ENCODE assay signal across 9 mouse cellular contexts in the genomic region with DNA sequence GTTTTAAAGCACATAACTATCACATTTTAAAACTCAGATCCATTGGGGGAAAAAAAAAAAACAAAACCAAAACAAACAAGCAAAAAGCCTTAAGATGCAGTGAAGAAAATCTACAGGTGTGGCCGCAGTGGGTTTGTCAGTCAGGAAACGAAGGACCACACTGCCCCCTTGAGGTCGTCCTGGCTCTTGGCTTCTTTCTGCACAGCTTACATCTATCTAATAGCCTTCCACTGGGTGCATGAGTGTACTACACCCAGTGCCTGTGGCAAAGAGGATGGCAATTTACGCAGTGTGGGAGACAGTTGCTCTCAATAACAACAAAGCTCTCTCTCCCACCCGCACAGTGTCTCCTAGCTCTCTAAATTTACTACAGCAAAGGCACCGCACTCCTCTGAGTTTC. TPM values are rescaled to one million over a fixed set of nuclear protein-coding genes. Genes with fewer than 3 reads are reported as not detected.
DNase-seq lines count a peak whose midpoint lies in the region; ATAC-seq and TF ChIP-seq lines count a peak whose summit lies in the region.
"Had no signal": no experiment of that assay in that cellular context is flagged by ENCODE, and none has a peak within 500 bp of the region (broad histone marks: within the 10 kb centered on the region; RNA-seq: fewer than 3 reads in every experiment).

No protein-coding gene starts in this region.

- H3K9me3 ChIP-seq in midbrain, embryonic 10.5 days (replicated peaks) = no peaks in the 10 kb centered on the region
- H3K9me3 ChIP-seq in midbrain, embryonic 16.5 days (replicated peaks; ENCODE audit: control insufficient read depth, low read length, poor library complexity, severe bottlenecking) = no peaks in the 10 kb centered on the region
- no peaks in the 10 kb centered on the region for H3K9me3 ChIP-seq in intestine, postnatal 0 days (ENCODE audit: control insufficient read depth)
- no peaks in the 10 kb centered on the region for H3K9me3 ChIP-seq in limb, embryonic 10.5 days (replicated peaks)

- TF ChIP-seq CTCF in bone marrow macrophage, adult 2 months (IDR thresholded peaks at IDR 0.05; ENCODE audit: low read depth, low read length) = peak; percentile 53
- peak; percentile 77 for TF ChIP-seq CTCF in intestine, postnatal 0 days (IDR thresholded peaks at IDR 0.05; ENCODE audit: low read depth)

- ATAC-seq in midbrain, embryonic 16.5 days = no peak
- ATAC-seq in erythroblast, adult 5-6 weeks (replicated peaks; ENCODE audit: low FRiP score, poor library complexity, severe bottlenecking) = peak; percentile 61; the same call in 1 of the 2 replicates
- peak; percentile 57; the same call in 1 of the 2 replicates for ATAC-seq in intestine, postnatal 0 days

- WGBS in midbrain, embryonic 10.5 days = 64% methylated on average over 6 of the region's 6 CpGs
- 68% methylated on average over 6 of the region's 6 CpGs for WGBS in midbrain, embryonic 16.5 days
- WGBS in intestine, postnatal 0 days = 64% methylated on average over 6 of the region's 6 CpGs
- WGBS in limb, embryonic 10.5 days = 60% methylated on average over 6 of the region's 6 CpGs

- no peak overlapping the region for H3K27ac ChIP-seq in midbrain, embryonic 10.5 days (replicated peaks)
- H3K27ac ChIP-seq in midbrain, embryonic 16.5 days (ENCODE audit: low read length) = no peak overlapping the region
- no peak overlapping the region for H3K27ac ChIP-seq in bone marrow macrophage, adult 2 months (ENCODE audit: insufficient read depth, low read depth, low read length)
- no peak overlapping the region for H3K27ac ChIP-seq in intestine, postnatal 0 days (ENCODE audit: low read depth, low read length)
- no peak overlapping the region for H3K27ac ChIP-seq in limb, embryonic 10.5 days

- peak; percentile 38 for DNase-seq in midbrain, embryonic 10.5 days (ENCODE audit: low spot score)
- DNase-seq in limb, embryonic 10.5 days (ENCODE audit: low spot score) = peak; percentile 69
- peak; percentile 87 for DNase-seq in naive thymus-derived CD4-positive, alpha-beta T cell, adult 2 months (ENCODE audit: low read depth)
- peak; percentile 80 for DNase-seq in testis, postnatal 10 days (ENCODE audit: low spot score)

- no peak overlapping the region for H3K4me3 ChIP-seq in midbrain, embryonic 10.5 days
- no peak overlapping the region for H3K4me3 ChIP-seq in midbrain, embryonic 16.5 days (ENCODE audit: low read depth, low read length)
- H3K4me3 ChIP-seq in bone marrow macrophage, adult 2 months (ENCODE audit: insufficient read depth, low read length) = no peak overlapping the region
- H3K4me3 ChIP-seq in intestine, postnatal 0 days (ENCODE audit: low read depth, low read length) = no peak overlapping the region
- no peak overlapping the region for H3K4me3 ChIP-seq in limb, embryonic 10.5 days
- H3K4me3 ChIP-seq: erythroblast, embryonic 14.5 days had no signal

- TF ChIP-seq POLR2A in bone marrow macrophage, adult 2 months (IDR thresholded peaks at IDR 0.05; ENCODE audit: borderline replicate concordance, low read depth, low read length) = no peak

- H3K4me1 ChIP-seq in midbrain, embryonic 10.5 days = no peaks in the 10 kb centered on the region
- no peaks in the 10 kb centered on the region for H3K4me1 ChIP-seq in midbrain, embryonic 16.5 days (ENCODE audit: control insufficient read depth, insufficient read depth, low read length)
- H3K4me1 ChIP-seq in bone marrow macrophage, adult 2 months (ENCODE audit: control insufficient read depth, insufficient read depth, low read length) = 0 out of 2 replicates have a peak, but pooled peaks cover 2% of the 10 kb centered on the region
- no peaks in the 10 kb centered on the region for H3K4me1 ChIP-seq in intestine, postnatal 0 days (replicated peaks; ENCODE audit: control insufficient read depth, insufficient read depth, low read length)
- no peaks in the 10 kb centered on the region for H3K4me1 ChIP-seq in limb, embryonic 10.5 days

- H3K4me2 ChIP-seq in midbrain, embryonic 16.5 days (ENCODE audit: low read length) = no peak overlapping the region
- no peak overlapping the region for H3K4me2 ChIP-seq in intestine, postnatal 0 days (replicated peaks; ENCODE audit: low read depth)

- no peaks in the 10 kb centered on the region for H3K27me3 ChIP-seq in midbrain, embryonic 10.5 days (ENCODE audit: low read depth, poor library complexity, severe bottlenecking)
- H3K27me3 ChIP-seq in midbrain, embryonic 16.5 days (ENCODE audit: control insufficient read depth, insufficient read depth, low read depth, low read length) = no peaks in the 10 kb centered on the region
- no peaks in the 10 kb centered on the region for H3K27me3 ChIP-seq in intestine, postnatal 0 days (replicated peaks; ENCODE audit: control insufficient read depth, insufficient read depth, low read length)
- no peaks in the 10 kb centered on the region for H3K27me3 ChIP-seq in limb, embryonic 10.5 days (ENCODE audit: low read depth, poor library complexity, severe bottlenecking)

- no peak overlapping the region for H3K9ac ChIP-seq in midbrain, embryonic 16.5 days (ENCODE audit: low read depth, low read length)
- no peak overlapping the region for H3K9ac ChIP-seq in intestine, postnatal 0 days (ENCODE audit: low read depth, low read length)

- H3K36me3 ChIP-seq in midbrain, embryonic 10.5 days = peaks cover 16% of the 10 kb centered on the region
- peaks cover 3% of the 10 kb centered on the region for H3K36me3 ChIP-seq in midbrain, embryonic 16.5 days (ENCODE audit: control insufficient read depth, insufficient read depth, low read length)
- 0 out of 2 replicates have a peak, but pooled peaks cover 3% of the 10 kb centered on the region for H3K36me3 ChIP-seq in intestine, postnatal 0 days (ENCODE audit: control insufficient read depth, insufficient read depth)
- H3K36me3 ChIP-seq in limb, embryonic 10.5 days = 0 out of 2 replicates have a peak, but pooled peaks cover 6% of the 10 kb centered on the region

RNA-seq across cellular contexts. Expression of gene Nfkbiz, which starts 19.8 kb away (rescaled TPM):
- polyA plus RNA-seq in midbrain, embryonic 10.5 days (2016; fragmentation: Nextera tagmentation; extraction: Ambion mirVana) = 1.1 and 1.2 TPM in 2 replicates
- 1.1 and 1.3 TPM in 2 replicates for polyA plus RNA-seq in midbrain, embryonic 16.5 days (2015; fragmentation: Nextera tagmentation; extraction: Ambion mirVana)
- polyA plus RNA-seq in bone marrow macrophage, adult 2 months (2012; ENCODE audit: insufficient read depth, insufficient read length, missing spikeins) = 60.3 and 61.0 TPM in 2 replicates
- total RNA-seq in erythroblast, adult 5-6 weeks (2015; ENCODE audit: low replicate concordance) = 6.0 and 8.4 TPM in 2 replicates
- 2.6 and 5.3 TPM in 2 replicates for total RNA-seq in erythroblast, adult 5-6 weeks (2017; ENCODE audit: low replicate concordance)
- 7.8 and 8.8 TPM in 2 replicates for polyA plus RNA-seq in intestine, postnatal 0 days (2015; fragmentation: Nextera tagmentation; extraction: Ambion mirVana)
- 2.6 and 3.0 TPM in 2 replicates for polyA plus RNA-seq in limb, embryonic 10.5 days (2016; fragmentation: Nextera tagmentation; extraction: Ambion mirVana)

RNA-seq across cellular contexts. Expression of gene Nxpe3, which starts 36.6 kb away (rescaled TPM):
- 0.95 and 1.1 TPM in 2 replicates for polyA plus RNA-seq in midbrain, embryonic 10.5 days (2016; fragmentation: Nextera tagmentation; extraction: Ambion mirVana)
- 1.8 and 2.0 TPM in 2 replicates for polyA plus RNA-seq in midbrain, embryonic 16.5 days (2015; fragmentation: Nextera tagmentation; extraction: Ambion mirVana)
- 0.20 TPM in 2 replicates for polyA plus RNA-seq in bone marrow macrophage, adult 2 months (2012; ENCODE audit: insufficient read depth, insufficient read length, missing spikeins)
- total RNA-seq in erythroblast, adult 5-6 weeks (2015; ENCODE audit: low replicate concordance) = 1.0 and 1.3 TPM in 2 replicates
- 0.77 and 0.84 TPM in 2 replicates for total RNA-seq in erythroblast, adult 5-6 weeks (2017; ENCODE audit: low replicate concordance)
- polyA plus RNA-seq in intestine, postnatal 0 days (2015; fragmentation: Nextera tagmentation; extraction: Ambion mirVana) = 0.72 and 1.0 TPM in 2 replicates
- 0.55 and 0.82 TPM in 2 replicates for polyA plus RNA-seq in limb, embryonic 10.5 days (2016; fragmentation: Nextera tagmentation; extraction: Ambion mirVana)
